Mouse (Mus musculus) limb, embryonic 10.5 days (tissue): ENCODE measurements around the gene Ube2m. TPM values are rescaled to one million over a fixed set of nuclear protein-coding genes. Genes with fewer than 3 reads are reported as not detected.

Source experiments
- DNase-seq: peaks from one replicate; pipeline ENCODE4 v3.0.0-alpha.2; 2017; ENCODE audit warnings: low spot score
- H3K27ac ChIP-seq: fragments of 300-500 bp; sonication (generic); 2 replicates; pipeline ENCODE4 v1.5.1; 2016; ENCODE audit warnings: mild to moderate bottlenecking
- H3K27me3 ChIP-seq: fragments of 300-500 bp; sonication (generic); 2 replicates; pipeline ENCODE4 v1.6.1; 2016; ENCODE audit warnings: low read depth, mild to moderate bottlenecking; ENCODE audit not compliant: poor library complexity, severe bottlenecking
- H3K36me3 ChIP-seq: fragments of 300-500 bp; sonication (generic); 2 replicates; pipeline ENCODE4 v1.6.1; 2016; ENCODE audit warnings: mild to moderate bottlenecking, moderate library complexity
- H3K4me1 ChIP-seq: fragments of 300-500 bp; sonication (generic); 2 replicates; pipeline ENCODE4 v1.6.1; 2016
- H3K4me3 ChIP-seq: fragments of 300-500 bp; sonication (generic); 2 replicates; pipeline ENCODE4 v1.5.1; 2016; ENCODE audit warnings: mild to moderate bottlenecking, moderate library complexity
- H3K9me3 ChIP-seq: fragments of 300-500 bp; sonication (generic); replicated peaks from 2 replicates; pipeline ENCODE4 v1.6.1; 2016; ENCODE audit warnings: mild to moderate bottlenecking
- WGBS: fragments of 180-500 bp; shearing (Covaris S2); methylation state at CpG from one replicate; pipeline ENCODE4 v1.1.7; 2016; 5-methylcytosine and 5-hydroxymethylcytosine counted together
- polyA plus RNA-seq: library from polyadenylated mRNA; unstranded; fragments of >200 nt; fragmentation: Nextera tagmentation; extraction: Ambion mirVana; gene quantifications from 2 replicates; pipeline ENCODE4 v1.2.1, GENCODE M21; 2016

Ube2m gene
- polyA plus RNA-seq, 1 experiment from 2014 or later: 182 TPM

- 22% methylated on average over 57 of the region's 57 CpGs for WGBS
- Histone ChIP-seq H3K4me1 (peaks cover 31% of the 10 kb centered on the region), H3K9me3 (no peaks in the 10 kb centered on the region), H3K27me3 (peaks cover 27% of the 10 kb centered on the region), H3K36me3 (peaks cover 40% of the 10 kb centered on the region), H3K4me3 (peak overlapping the region; percentile 37), H3K27ac (no peak overlapping the region)
- DNase-seq: no peak
Observed at GRCm38 (mm10) chr7:13007341-13008092, 30.6 kb downstream of the Ube2m start.

GRCm38 (mm10) chr7:13006531-13006930 is 31.5 kb downstream of the Ube2m start:
- H3K27me3 ChIP-seq: peaks cover 27% of the 10 kb centered on the region
- peaks cover 40% of the 10 kb centered on the region for H3K36me3 ChIP-seq
- DNase-seq: no peak
- H3K9me3 ChIP-seq: no peaks in the 10 kb centered on the region
- H3K4me3 ChIP-seq: peak overlapping the region; percentile 37; the same call in 1 of the 2 replicates
- H3K4me1 ChIP-seq: peaks cover 31% of the 10 kb centered on the region
- H3K27ac ChIP-seq: no peak overlapping the region
- WGBS: 83% methylated on average over 10 of the region's 10 CpGs

GRCm38 (mm10) chr7:13006011-13006410 is 32.1 kb downstream of the Ube2m start:
- 91% methylated on average over 17 of the region's 17 CpGs for WGBS
- H3K27ac ChIP-seq: no peak overlapping the region
- no peaks in the 10 kb centered on the region for H3K9me3 ChIP-seq
- H3K4me1 ChIP-seq: peaks cover 31% of the 10 kb centered on the region
- H3K36me3 ChIP-seq: peaks cover 40% of the 10 kb centered on the region
- H3K4me3 ChIP-seq: no peak overlapping the region
- DNase-seq: no peak
- peaks cover 27% of the 10 kb centered on the region for H3K27me3 ChIP-seq

- Histone ChIP-seq H3K27me3 (peaks cover 24% of the 10 kb centered on the region), H3K4me3 (no peak overlapping the region), H3K9me3 (no peaks in the 10 kb centered on the region), H3K4me1 (peaks cover 19% of the 10 kb centered on the region), H3K36me3 (peaks cover 40% of the 10 kb centered on the region), H3K27ac (no peak overlapping the region)
- no peak for DNase-seq
- WGBS: 80% methylated on average over 5 of the region's 5 CpGs
Observed at GRCm38 (mm10) chr7:13003380-13003779, 34.7 kb downstream of the Ube2m start.

GRCm38 (mm10) chr7:13001584-13001983 is 36.5 kb downstream of the Ube2m start:
- no peak overlapping the region for H3K27ac ChIP-seq
- no peak overlapping the region for H3K4me3 ChIP-seq
- H3K36me3 ChIP-seq: peaks cover 23% of the 10 kb centered on the region
- H3K9me3 ChIP-seq: no peaks in the 10 kb centered on the region
- WGBS: 78% methylated on average over 1 of the region's 1 CpGs
- 0 out of 2 replicates have a peak, but pooled peaks cover 2% of the 10 kb centered on the region for H3K4me1 ChIP-seq
- DNase-seq: no peak
- H3K27me3 ChIP-seq: peaks cover 6% of the 10 kb centered on the region; the same call in 1 of the 2 replicates

- no peaks in the 10 kb centered on the region for H3K4me1 ChIP-seq
- no peak within 1 kb of the TSS for H3K27ac ChIP-seq
- no peaks in the 10 kb centered on the region for H3K36me3 ChIP-seq
- H3K9me3 ChIP-seq: no peaks in the 10 kb centered on the region
- DNase-seq: no peak
- no peak within 1 kb of the TSS for H3K4me3 ChIP-seq
- no peaks in the 10 kb centered on the region for H3K27me3 ChIP-seq
- WGBS: 81% methylated on average over 3 of the region's 3 CpGs
Observed at GRCm38 (mm10) chr7:12998851-12999250, 39.2 kb downstream of the Ube2m start, which contains the start of gene Trim28. Gene Trim28, plus strand, starts transcription at chr7:12999114.

- H3K4me3 ChIP-seq: no peak within 1 kb of the TSS
- H3K36me3 ChIP-seq: no peaks in the 10 kb centered on the region
- no peak within 1 kb of the TSS for H3K27ac ChIP-seq
- 79% methylated on average over 5 of the region's 5 CpGs for WGBS
- no peak for DNase-seq
- H3K9me3 ChIP-seq: no peaks in the 10 kb centered on the region
- no peaks in the 10 kb centered on the region for H3K4me1 ChIP-seq
- H3K27me3 ChIP-seq: no peaks in the 10 kb centered on the region
Observed at GRCm38 (mm10) chr7:12998053-12998452, 40.0 kb downstream of the Ube2m start, which contains the start of gene Slc27a5. Gene Slc27a5, minus strand, starts transcription at chr7:12998192.

- no peak overlapping the region for H3K4me3 ChIP-seq
- H3K27me3 ChIP-seq: no peaks in the 10 kb centered on the region
- no peaks in the 10 kb centered on the region for H3K36me3 ChIP-seq
- no peaks in the 10 kb centered on the region for H3K9me3 ChIP-seq
- no peaks in the 10 kb centered on the region for H3K4me1 ChIP-seq
- WGBS: 76% methylated on average over 5 of the region's 5 CpGs
- no peak for DNase-seq
- H3K27ac ChIP-seq: no peak overlapping the region
Observed at GRCm38 (mm10) chr7:12997230-12997629, 40.8 kb downstream of the Ube2m start.

GRCm38 (mm10) chr7:12995862-12996261 is 42.2 kb downstream of the Ube2m start:
- Histone ChIP-seq H3K4me1 (no peaks in the 10 kb centered on the region), H3K4me3 (no peak overlapping the region), H3K27ac (no peak overlapping the region), H3K9me3 (no peaks in the 10 kb centered on the region), H3K36me3 (no peaks in the 10 kb centered on the region), H3K27me3 (no peaks in the 10 kb centered on the region)
- DNase-seq: no peak

GRCm38 (mm10) chr7:12993148-12993547 is 44.9 kb downstream of the Ube2m start:
- Histone ChIP-seq H3K4me1 (no peaks in the 10 kb centered on the region), H3K36me3 (no peaks in the 10 kb centered on the region), H3K27me3 (no peaks in the 10 kb centered on the region), H3K4me3 (no peak overlapping the region), H3K9me3 (no peaks in the 10 kb centered on the region), H3K27ac (no peak overlapping the region)
- no peak for DNase-seq
- WGBS: 89% methylated on average over 10 of the region's 10 CpGs

- H3K27me3 ChIP-seq: no peaks in the 10 kb centered on the region
- H3K36me3 ChIP-seq: no peaks in the 10 kb centered on the region
- H3K4me1 ChIP-seq: no peaks in the 10 kb centered on the region
- H3K27ac ChIP-seq: no peak overlapping the region
- DNase-seq: no peak
- H3K4me3 ChIP-seq: no peak overlapping the region
- H3K9me3 ChIP-seq: no peaks in the 10 kb centered on the region
- 5% methylated on average over 3 of the region's 3 CpGs for WGBS
Observed at GRCm38 (mm10) chr7:12992222-12992621, 45.9 kb downstream of the Ube2m start.

GRCm38 (mm10) chr7:12987409-12988189 is 50.5 kb downstream of the Ube2m start:
- H3K9me3 ChIP-seq: no peaks in the 10 kb centered on the region
- H3K27ac ChIP-seq: no peak overlapping the region
- 90% methylated on average over 8 of the region's 8 CpGs for WGBS
- no peaks in the 10 kb centered on the region for H3K4me1 ChIP-seq
- no peaks in the 10 kb centered on the region for H3K27me3 ChIP-seq
- H3K36me3 ChIP-seq: peaks cover 2% of the 10 kb centered on the region
- no peak overlapping the region for H3K4me3 ChIP-seq
- DNase-seq: no peak

GRCm38 (mm10) chr7:12986906-12987305 is 51.2 kb downstream of the Ube2m start:
- no peak for DNase-seq
- no peak overlapping the region for H3K27ac ChIP-seq
- no peaks in the 10 kb centered on the region for H3K27me3 ChIP-seq
- no peaks in the 10 kb centered on the region for H3K4me1 ChIP-seq
- no peak overlapping the region for H3K4me3 ChIP-seq
- WGBS: 87% methylated on average over 8 of the region's 8 CpGs
- no peaks in the 10 kb centered on the region for H3K9me3 ChIP-seq
- peaks cover 9% of the 10 kb centered on the region for H3K36me3 ChIP-seq
